Mouse (Mus musculus) embryonic facial prominence, embryonic 11.5 days (tissue): ENCODE measurements around the gene Ep400. TPM values are rescaled to one million over a fixed set of nuclear protein-coding genes. Genes with fewer than 3 reads are reported as not detected.
"Not testable (repeated sequence)": the region's sequence is repeated elsewhere in the genome, so short reads cannot be mapped to it uniquely, and the experiment has no call there.

Experiments
- ATAC-seq: fragments of 200-750 bp; cut with Nextera tagmentation; replicated peaks from 2 replicates; pipeline ENCODE4 v1.8.0; 2017; ENCODE audit warnings: low read depth; ENCODE audit not compliant: insufficient number of reproducible peaks, low FRiP score, low TSS enrichment
- DNase-seq: peaks from one replicate; pipeline ENCODE4 v3.0.0-alpha.2; 2015; ENCODE audit warnings: low spot score
- H3K27ac ChIP-seq: fragments of 300-500 bp; sonication (generic); replicated peaks from 2 replicates; pipeline ENCODE4 v1.5.1; 2014; ENCODE audit warnings: mild to moderate bottlenecking, low read depth, low read length, control low read depth
- H3K27me3 ChIP-seq: fragments of 300-500 bp; sonication (generic); 2 replicates; pipeline ENCODE4 v1.6.1; 2014; ENCODE audit warnings: mild to moderate bottlenecking, low read length, moderate library complexity, mixed read lengths; ENCODE audit not compliant: control insufficient read depth, insufficient read depth
- H3K36me3 ChIP-seq: fragments of 300-500 bp; sonication (generic); replicated peaks from 2 replicates; pipeline ENCODE4 v1.6.1; 2014; ENCODE audit warnings: low read depth, mild to moderate bottlenecking, low read length, moderate library complexity, mixed read lengths; ENCODE audit not compliant: control insufficient read depth, insufficient read depth
- H3K4me1 ChIP-seq: fragments of 300-500 bp; sonication (generic); 2 replicates; pipeline ENCODE4 v1.6.1; 2014; ENCODE audit warnings: low read length, mixed read lengths; ENCODE audit not compliant: control insufficient read depth, insufficient read depth
- H3K4me2 ChIP-seq: fragments of 300-500 bp; sonication (generic); 2 replicates; pipeline ENCODE4 v1.6.1; 2014; ENCODE audit warnings: low read depth, mild to moderate bottlenecking, control low read depth, low read length, moderate library complexity
- H3K4me3 ChIP-seq: fragments of 300-500 bp; sonication (generic); 2 replicates; pipeline ENCODE4 v1.5.1; 2014; ENCODE audit warnings: low read depth, low read length, control low read depth
- H3K9ac ChIP-seq: fragments of 300-500 bp; sonication (generic); replicated peaks from 2 replicates; pipeline ENCODE4 v1.6.1; 2014; ENCODE audit warnings: mild to moderate bottlenecking, control low read depth, low read length
- H3K9me3 ChIP-seq: fragments of 300-500 bp; sonication (generic); replicated peaks from 2 replicates; pipeline ENCODE4 v1.6.1; 2016; ENCODE audit warnings: mild to moderate bottlenecking, low read length, inconsistent platforms, mixed read lengths; ENCODE audit not compliant: control insufficient read depth
- WGBS: fragments of 180-500 bp; shearing (Covaris S2); extraction: QIAGEN DNeasy Blood & Tissue Kit; methylation state at CpG from one replicate; pipeline ENCODE4 v1.1.7; 2014; 5-methylcytosine and 5-hydroxymethylcytosine counted together
- polyA plus RNA-seq: library from polyadenylated mRNA; unstranded; fragments of >200 nt; fragmentation: Nextera tagmentation; extraction: Ambion mirVana; gene quantifications from 2 replicates; pipeline ENCODE4 v1.2.1, GENCODE M21; 2014

Gene Ep400
- polyA plus RNA-seq, 1 experiment from 2014 or later: 31.5 TPM

DNA sequence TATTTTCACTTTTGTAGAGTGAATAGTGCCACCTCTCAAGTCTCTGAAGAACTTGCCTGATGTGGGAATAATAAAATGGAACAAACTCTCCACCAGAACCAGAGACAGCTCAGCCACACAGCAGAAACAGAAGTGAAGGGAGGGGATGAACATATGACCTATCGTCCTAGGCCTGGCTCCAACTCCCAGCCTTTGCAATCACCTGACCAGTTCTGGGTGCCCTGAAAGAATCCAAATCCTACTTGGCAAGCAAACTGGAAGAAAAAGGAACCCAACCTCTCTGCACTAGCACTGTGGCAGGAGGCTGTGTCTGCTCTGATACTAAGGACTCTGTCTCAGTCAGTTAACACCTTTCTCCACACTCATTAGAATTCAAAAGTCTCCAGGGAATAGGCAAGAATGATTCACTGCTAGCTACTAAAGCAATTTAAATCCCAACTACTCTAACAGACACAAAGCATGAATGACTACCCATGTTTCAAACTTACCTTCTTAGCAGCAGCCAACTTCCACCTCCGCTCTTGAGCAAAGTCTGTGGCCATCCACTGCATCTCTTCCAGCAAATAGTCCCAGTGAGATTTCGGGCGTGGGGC lies 37.2 kb downstream of the Ep400 start:
- Histone ChIP-seq H3K9me3 (no peaks in the 10 kb centered on the region), H3K9ac (no peak overlapping the region), H3K36me3 (peaks cover 4% of the 10 kb centered on the region), H3K4me2 (no peak overlapping the region), H3K4me1 (no peaks in the 10 kb centered on the region), H3K27me3 (no peaks in the 10 kb centered on the region), H3K27ac (no peak overlapping the region), H3K4me3 (no peak overlapping the region)
- WGBS: 92% methylated on average over 4 of the region's 4 CpGs
- DNase-seq (no peak), ATAC-seq (no peak)

DNA sequence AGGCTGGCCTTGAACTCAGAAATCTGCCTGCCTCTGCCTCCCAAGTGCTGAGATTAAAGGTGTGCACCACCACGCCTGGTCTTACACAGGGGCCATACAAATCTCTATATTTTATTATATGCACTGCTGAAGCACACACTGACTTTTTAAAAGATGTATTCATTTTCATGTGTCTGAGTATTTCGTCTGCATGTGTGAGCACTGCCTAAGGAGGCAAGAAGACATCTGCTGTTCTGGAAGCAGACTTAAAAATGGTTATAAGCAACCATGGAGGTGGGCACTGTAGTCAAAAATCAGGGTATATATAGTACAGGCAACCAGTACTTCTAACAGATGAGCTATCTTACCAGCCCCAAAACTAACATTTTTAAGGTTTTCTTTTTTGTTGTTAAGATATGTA lies 39.3 kb downstream of the Ep400 start:
- no peak overlapping the region for H3K4me3 ChIP-seq
- WGBS: 91% methylated on average over 2 of the region's 2 CpGs
- H3K9ac ChIP-seq: no peak overlapping the region
- ATAC-seq (no peak), DNase-seq (no peak)
- H3K4me2 ChIP-seq: no peak overlapping the region
- H3K27ac ChIP-seq: no peak overlapping the region
- peaks cover 4% of the 10 kb centered on the region for H3K36me3 ChIP-seq
- no peaks in the 10 kb centered on the region for H3K27me3 ChIP-seq
- no peaks in the 10 kb centered on the region for H3K9me3 ChIP-seq
- H3K4me1 ChIP-seq: no peaks in the 10 kb centered on the region

DNA sequence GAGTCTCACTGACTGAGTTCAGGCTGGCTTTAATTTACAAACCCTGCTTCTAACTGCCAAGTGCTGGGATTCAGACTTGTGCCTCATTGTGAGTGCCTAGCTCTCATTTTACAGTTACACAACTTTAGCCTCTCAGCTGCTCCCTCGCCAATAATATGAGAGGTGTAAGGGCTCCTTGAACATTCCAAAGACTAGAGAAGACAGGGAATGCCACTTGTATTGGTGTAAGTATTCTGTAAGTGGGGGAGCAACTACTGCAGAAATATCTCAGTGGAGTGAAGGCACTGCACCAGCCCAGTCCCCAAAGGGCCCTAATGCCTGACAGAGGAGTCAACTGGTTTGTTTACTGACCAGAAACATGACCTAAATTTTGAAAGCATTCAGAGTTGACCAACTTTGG lies 42.7 kb downstream of the Ep400 start:
- Histone ChIP-seq H3K4me2 (no peak overlapping the region), H3K27me3 (no peaks in the 10 kb centered on the region), H3K4me1 (no peaks in the 10 kb centered on the region), H3K36me3 (peaks cover 3% of the 10 kb centered on the region), H3K9ac (no peak overlapping the region), H3K4me3 (no peak overlapping the region), H3K9me3 (no peaks in the 10 kb centered on the region), H3K27ac (no peak overlapping the region)
- 85% methylated on average over 1 of the region's 1 CpGs for WGBS
- no peak for ATAC-seq
- no peak for DNase-seq

DNA sequence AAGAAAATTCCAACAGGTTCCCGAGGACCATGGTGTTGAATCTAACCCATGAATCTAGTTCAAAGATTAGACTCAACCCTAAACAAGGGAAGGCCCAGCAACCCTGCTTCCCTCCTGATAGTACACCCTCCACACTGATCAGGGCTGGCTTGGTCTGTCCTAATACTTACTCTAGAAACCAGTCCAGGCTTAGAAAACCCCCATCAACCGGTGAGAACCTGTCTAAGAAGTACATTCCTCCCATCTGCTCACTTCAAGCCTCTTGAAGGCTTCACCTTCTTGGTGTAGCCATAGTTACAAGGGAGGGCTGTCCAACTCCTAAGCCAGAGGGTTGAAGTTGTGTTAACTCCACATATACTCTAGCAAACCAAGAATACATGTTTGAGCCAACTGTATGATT lies 47.0 kb downstream of the Ep400 start:
- Histone ChIP-seq H3K27me3 (no peaks in the 10 kb centered on the region), H3K4me2 (no peak overlapping the region), H3K4me3 (no peak overlapping the region), H3K9ac (no peak overlapping the region), H3K9me3 (no peaks in the 10 kb centered on the region), H3K27ac (no peak overlapping the region), H3K36me3 (peaks cover 6% of the 10 kb centered on the region), H3K4me1 (no peaks in the 10 kb centered on the region)
- ATAC-seq: no peak
- WGBS: 92% methylated on average over 2 of the region's 2 CpGs
- no peak for DNase-seq

DNA sequence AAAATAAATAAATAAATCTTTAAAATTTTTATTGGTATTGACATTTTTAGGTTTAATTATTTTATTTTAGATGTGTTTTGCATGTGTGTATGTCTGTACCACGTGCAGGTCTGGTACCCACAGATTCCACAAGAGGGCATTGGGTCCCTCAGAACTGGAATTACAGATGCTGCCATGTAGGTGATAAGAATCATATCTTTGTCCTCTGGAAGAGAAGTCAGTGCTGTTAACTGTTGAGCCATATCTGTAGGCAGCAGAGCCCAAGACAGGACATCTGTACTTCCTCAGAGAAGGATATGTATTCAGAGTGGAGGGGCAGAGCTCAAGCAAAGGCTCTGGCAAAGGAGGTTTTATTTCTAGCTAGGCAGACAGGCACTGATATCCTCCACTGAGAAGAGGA lies 49.1 kb downstream of the Ep400 start:
- not testable (repeated sequence) for H3K9me3 ChIP-seq, H3K9ac ChIP-seq, H3K27me3 ChIP-seq, H3K4me1 ChIP-seq, H3K4me3 ChIP-seq, H3K4me2 ChIP-seq, ATAC-seq, H3K36me3 ChIP-seq, H3K27ac ChIP-seq, DNase-seq
- WGBS: 79% methylated on average over 1 of the region's 1 CpGs

DNA sequence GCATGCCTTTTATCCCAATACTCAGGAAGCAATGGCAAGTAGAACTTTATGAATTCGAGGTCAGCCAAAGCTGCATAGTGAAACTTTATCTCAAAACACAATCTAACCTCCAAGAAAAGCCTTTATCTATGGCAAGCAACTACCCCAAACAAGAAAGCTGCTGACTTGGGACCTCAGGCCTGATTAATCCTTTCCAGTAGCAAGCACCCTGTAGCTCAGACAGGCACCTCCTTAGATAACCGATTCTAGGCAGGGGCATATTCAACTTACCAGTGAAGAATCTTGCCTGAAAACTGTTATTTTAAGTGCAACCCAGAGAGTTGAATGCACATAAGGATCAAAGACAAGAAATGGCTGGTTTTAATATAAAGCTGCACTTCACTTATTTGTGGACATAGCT lies 59.1 kb downstream of the Ep400 start:
- no peak overlapping the region for H3K27ac ChIP-seq
- H3K9me3 ChIP-seq: no peaks in the 10 kb centered on the region
- H3K4me1 ChIP-seq: no peaks in the 10 kb centered on the region
- H3K9ac ChIP-seq: no peak overlapping the region
- H3K27me3 ChIP-seq: no peaks in the 10 kb centered on the region
- ATAC-seq: no peak
- no peak for DNase-seq
- H3K4me3 ChIP-seq: no peak overlapping the region
- no peak overlapping the region for H3K4me2 ChIP-seq
- peaks cover 2% of the 10 kb centered on the region; the same call in 1 of the 2 replicates for H3K36me3 ChIP-seq
- 93% methylated on average over 2 of the region's 2 CpGs for WGBS

DNA sequence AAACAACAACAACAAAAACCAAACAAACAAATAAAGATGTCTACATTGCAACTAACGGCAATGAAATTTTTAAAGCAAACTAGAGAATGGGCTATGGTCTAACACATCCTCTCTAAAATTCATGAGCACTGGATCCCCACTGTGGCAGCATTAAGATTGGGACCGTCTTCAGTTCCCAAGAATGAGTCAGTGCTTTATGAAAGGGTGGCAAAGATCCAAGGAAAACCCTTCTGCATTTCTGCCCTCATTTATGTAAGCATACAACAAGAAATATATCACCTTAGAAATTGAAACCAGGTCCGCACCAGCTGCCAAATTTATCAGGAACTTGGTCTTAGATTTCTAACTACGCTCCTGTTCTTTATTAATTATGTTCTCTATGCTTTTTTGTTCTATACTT lies 61.3 kb downstream of the Ep400 start:
- Histone ChIP-seq H3K4me1 (no peaks in the 10 kb centered on the region), H3K27me3 (no peaks in the 10 kb centered on the region), H3K36me3 (peaks cover 7% of the 10 kb centered on the region; the same call in 1 of the 2 replicates), H3K9me3 (no peaks in the 10 kb centered on the region), H3K4me2 (no peak overlapping the region), H3K9ac (no peak overlapping the region), H3K4me3 (no peak overlapping the region), H3K27ac (no peak overlapping the region)
- WGBS: 93% methylated on average over 4 of the region's 4 CpGs
- no peak for ATAC-seq
- DNase-seq: no peak

DNA sequence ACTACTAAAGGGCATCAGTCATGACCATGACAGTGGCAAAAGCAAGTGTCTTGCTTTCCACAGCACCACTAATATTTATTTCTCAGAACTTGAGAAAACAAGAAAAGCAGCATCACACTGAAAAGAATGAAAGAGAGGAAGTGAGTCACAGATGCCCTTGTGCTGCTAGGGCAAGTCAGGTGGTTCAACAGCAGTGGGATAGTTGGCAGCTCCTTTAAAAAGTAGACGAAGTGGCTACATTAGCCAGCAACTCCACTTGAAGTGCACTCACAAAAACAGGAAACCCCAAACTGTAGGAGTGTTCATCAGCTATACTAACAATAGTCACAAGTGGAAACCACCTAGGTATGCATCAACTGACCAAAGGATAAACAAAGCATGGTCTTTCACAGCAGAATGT lies 66.5 kb downstream of the Ep400 start:
- no peaks in the 10 kb centered on the region for H3K9me3 ChIP-seq
- no peak overlapping the region for H3K9ac ChIP-seq
- H3K27me3 ChIP-seq: no peaks in the 10 kb centered on the region
- H3K36me3 ChIP-seq: peaks cover 12% of the 10 kb centered on the region; the same call in 1 of the 2 replicates
- no peaks in the 10 kb centered on the region for H3K4me1 ChIP-seq
- no peak overlapping the region for H3K4me2 ChIP-seq
- WGBS: 90% methylated on average over 1 of the region's 1 CpGs
- no peak overlapping the region for H3K4me3 ChIP-seq
- ATAC-seq (no peak), DNase-seq (no peak)
- H3K27ac ChIP-seq: no peak overlapping the region
